Mouse (Mus musculus) small intestine, adult 2 months (tissue): ENCODE data around the gene Coa3. TPM values are rescaled to one million over a fixed set of nuclear protein-coding genes. Genes with fewer than 3 reads are reported as not detected.
A peak's percentile ranks its signal among the peaks of the same experiment; 100 is the strongest.

Source experiments
- H3K27ac ChIP-seq: fragments of 200-500 bp; 2 replicates; pipeline ENCODE4 v1.5.1; 2012; ENCODE audit warnings: low read depth, low read length, control low read depth, inconsistent platforms; ENCODE audit not compliant: insufficient read depth
- H3K27me3 ChIP-seq: fragments of 200-500 bp; 2 replicates; pipeline ENCODE4 v1.6.1; 2012; ENCODE audit warnings: mild to moderate bottlenecking, moderate library complexity, low read length, inconsistent platforms; ENCODE audit not compliant: control insufficient read depth, insufficient read depth
- H3K36me3 ChIP-seq: fragments of 200-500 bp; 2 replicates; pipeline ENCODE4 v1.6.1; 2012; ENCODE audit warnings: mild to moderate bottlenecking, low read length, control low read depth, inconsistent platforms; ENCODE audit not compliant: control insufficient read depth, insufficient read depth
- H3K4me1 ChIP-seq: fragments of 200-500 bp; 2 replicates; pipeline ENCODE4 v1.6.1; 2012; ENCODE audit warnings: low read length, inconsistent platforms, mixed read lengths; ENCODE audit not compliant: control insufficient read depth, insufficient read depth, insufficient read length
- H3K4me3 ChIP-seq: fragments of 200-500 bp; 2 replicates; pipeline ENCODE4 v1.5.1; 2012; ENCODE audit warnings: low read depth, mild to moderate bottlenecking, control low read depth, inconsistent platforms, low read length, moderate library complexity
- CTCF ChIP-seq: fragments of 200-500 bp; IDR thresholded peaks from 2 replicates; pipeline ENCODE4 v1.5.1; 2012; ENCODE audit warnings: low read depth, mild to moderate bottlenecking, control low read depth, inconsistent platforms, low read length, moderate library complexity, mixed read lengths; ENCODE audit not compliant: insufficient replicate concordance, insufficient read length; ENCODE audit errors: extremely low read depth
- POLR2A ChIP-seq: fragments of 200-500 bp; IDR thresholded peaks from 2 replicates; pipeline ENCODE4 v1.6.1; 2012; ENCODE audit warnings: low read depth, mild to moderate bottlenecking, control low read depth, inconsistent platforms, low read length, moderate library complexity
- WGBS: fragments of 180-500 bp; shearing (Covaris S2); methylation state at CpG from one replicate; pipeline ENCODE4 v1.1.7; 2018; 5-methylcytosine and 5-hydroxymethylcytosine counted together
- polyA plus RNA-seq: library from polyadenylated mRNA; depleted of rRNA; stranded (reverse); fragments of >200 nt; gene quantifications from 2 replicates; pipeline ENCODE4 v1.2.3, GENCODE M21; 2012

Gene Coa3
- polyA plus RNA-seq, 1 experiment, result 479 TPM

DNA sequence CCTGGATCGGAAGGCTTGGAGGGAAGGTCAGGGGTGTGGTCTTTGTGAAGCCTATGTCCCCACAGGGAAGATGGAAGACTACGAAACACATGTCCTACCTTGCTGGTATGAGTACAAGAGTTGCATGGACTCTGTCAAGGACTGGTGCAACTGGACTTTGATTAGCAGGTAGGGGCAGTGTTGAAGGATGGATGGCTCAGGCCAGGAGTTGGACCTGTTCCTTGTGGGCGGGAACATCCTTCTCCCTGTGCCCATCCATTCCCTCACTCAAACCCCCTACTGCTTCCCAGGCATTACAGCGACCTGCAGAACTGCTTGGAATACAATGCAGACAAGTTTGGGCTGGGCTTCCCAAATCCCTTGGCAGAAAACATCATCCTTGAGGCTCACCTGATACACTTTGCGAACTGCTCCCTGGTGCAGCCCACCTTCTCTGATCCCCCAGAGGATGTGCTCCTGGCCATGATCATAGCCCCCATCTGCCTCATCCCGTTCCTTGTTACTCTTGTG lies 31.3 kb downstream of the Coa3 start:
- 86% methylated on average over 6 of the region's 6 CpGs for WGBS
- H3K36me3 ChIP-seq, result no peaks in the 10 kb centered on the region
- H3K4me3 ChIP-seq, result 0 out of 2 replicates have a peak overlapping the region, but pooled peaks have one; percentile 10
- TF ChIP-seq POLR2A (no peak), CTCF (no peak)
- H3K4me1 ChIP-seq, result peaks cover 13% of the 10 kb centered on the region
- peaks cover 11% of the 10 kb centered on the region; the same call in 1 of the 2 replicates for H3K27me3 ChIP-seq
- no peak overlapping the region for H3K27ac ChIP-seq

DNA sequence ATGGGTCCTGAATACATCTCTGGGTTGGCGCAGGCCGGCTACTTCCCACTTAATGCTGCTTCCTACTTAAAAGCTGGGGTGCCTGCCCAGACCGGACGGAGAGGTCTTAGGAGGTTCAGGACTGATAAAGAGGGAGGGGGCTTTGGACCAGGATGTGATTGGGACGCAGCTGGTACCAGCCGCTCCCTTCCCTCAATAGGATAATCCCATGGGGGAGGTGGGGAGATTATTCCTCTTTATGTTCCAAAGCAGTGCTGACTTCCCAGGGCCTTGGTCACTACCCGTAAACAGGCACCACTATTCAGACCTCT lies 32.3 kb downstream of the Coa3 start:
- Histone ChIP-seq H3K4me1 (peaks cover 13% of the 10 kb centered on the region), H3K4me3 (peak overlapping the region; percentile 71), H3K36me3 (no peaks in the 10 kb centered on the region), H3K27ac (peak overlapping the region; percentile 62), H3K27me3 (peaks cover 11% of the 10 kb centered on the region; the same call in 1 of the 2 replicates)
- TF ChIP-seq CTCF (no peak), POLR2A (no peak)
- 43% methylated on average over 7 of the region's 7 CpGs for WGBS

DNA sequence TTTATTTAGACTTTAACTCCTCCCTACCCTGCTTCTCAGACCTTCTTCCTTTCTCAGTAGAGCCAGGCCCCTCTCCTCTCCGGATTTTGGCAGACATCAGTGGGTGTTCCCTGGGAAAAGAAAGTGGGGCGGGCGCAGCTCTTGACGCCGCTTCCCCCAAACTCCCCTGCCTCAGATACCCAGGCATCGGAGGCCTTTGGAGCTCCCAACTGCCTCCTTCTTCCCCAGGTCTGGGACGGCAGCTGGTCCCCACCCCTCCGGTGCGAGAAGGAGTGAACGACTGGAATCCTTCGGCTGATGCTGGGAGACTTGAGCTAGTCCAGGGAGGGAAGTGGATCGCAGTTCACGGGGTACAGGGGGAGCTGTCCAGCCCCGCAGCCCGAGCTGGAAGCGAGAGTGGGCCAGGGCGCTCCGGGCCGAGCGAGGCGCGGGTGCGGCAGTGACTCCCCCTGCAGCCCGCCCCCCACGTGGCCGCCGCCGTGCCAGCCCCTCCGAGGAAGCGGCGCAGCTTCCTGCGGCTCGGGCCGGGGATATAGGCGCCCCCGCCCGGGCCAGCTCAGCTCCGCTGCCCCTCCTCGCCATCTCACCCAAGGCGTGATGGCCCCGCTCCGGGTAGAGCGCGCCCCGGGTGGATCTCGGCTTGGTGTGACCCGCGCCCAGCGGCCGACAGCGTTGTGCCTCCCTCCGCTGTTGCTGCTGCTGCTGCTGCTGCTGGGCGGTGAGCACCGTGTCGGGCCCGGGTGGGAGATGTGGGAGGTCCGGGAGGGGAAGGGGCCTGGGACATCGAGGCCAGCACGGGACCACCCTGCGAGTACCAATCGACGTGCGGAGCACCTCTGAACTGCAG lies 32.8 kb downstream of the Coa3 start, which contains the start of gene Ramp2:
Ramp2 (plus strand) TSS at position 174 of the 847 bp plus-strand sequence.
- H3K27ac ChIP-seq, result peak within 1 kb of the TSS; percentile 62
- peaks cover 12% of the 10 kb centered on the region; the same call in 1 of the 2 replicates for H3K27me3 ChIP-seq
- H3K36me3 ChIP-seq, result no peaks in the 10 kb centered on the region
- H3K4me3 ChIP-seq, result peak within 1 kb of the TSS; percentile 71
- H3K4me1 ChIP-seq, result peaks cover 13% of the 10 kb centered on the region
- 3% methylated on average over 63 of the region's 63 CpGs for WGBS
- no peak for TF ChIP-seq CTCF

DNA sequence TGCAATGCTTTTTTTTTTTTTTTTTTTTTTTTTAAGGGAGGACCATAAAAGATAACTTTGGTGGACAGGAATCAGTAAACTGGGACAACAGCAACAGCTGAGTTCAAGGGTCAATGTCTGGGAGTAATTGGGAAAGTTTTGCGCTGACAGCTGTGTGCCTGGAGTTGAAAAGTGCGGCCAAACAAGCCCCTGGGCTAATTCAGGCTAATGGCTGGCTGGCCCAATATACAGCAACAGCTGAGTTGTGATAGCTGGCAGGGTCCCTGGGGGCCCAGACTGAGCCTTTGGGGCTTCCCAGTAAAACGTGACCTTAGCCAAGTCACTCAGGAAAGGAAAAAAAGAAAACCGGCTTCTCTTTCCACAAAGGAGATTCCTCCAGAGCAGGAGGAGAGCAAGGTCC lies 33.8 kb downstream of the Coa3 start:
- no peak overlapping the region for H3K4me3 ChIP-seq

DNA sequence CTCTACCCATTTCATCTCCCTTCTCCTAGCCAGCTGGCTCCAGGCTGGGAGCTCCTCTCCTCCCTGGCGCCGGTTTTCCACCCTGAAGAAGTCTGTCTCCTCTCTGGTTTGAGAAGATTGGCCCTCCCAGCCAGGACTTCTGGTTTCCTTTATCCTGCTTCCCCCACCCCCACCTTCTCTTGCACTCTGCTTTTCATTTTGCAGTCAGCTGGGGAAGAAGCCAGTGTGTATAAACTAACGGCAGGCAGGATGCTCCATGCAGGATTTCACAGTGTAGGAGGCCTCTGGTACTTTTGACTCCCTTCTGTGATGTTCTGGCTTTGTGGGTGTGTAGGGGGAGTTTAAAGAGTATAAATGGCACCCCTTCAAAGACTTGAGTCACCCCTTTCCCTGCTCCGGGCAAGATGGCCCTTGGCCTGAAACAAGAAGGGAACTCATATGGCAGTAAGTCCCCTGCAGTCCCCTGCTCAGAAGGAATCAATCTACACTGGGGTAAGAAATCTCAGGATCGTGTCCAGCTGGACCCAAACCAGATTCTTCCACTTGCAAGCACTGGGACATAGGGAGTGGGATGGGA lies 40.8 kb downstream of the Coa3 start:
- H3K36me3 ChIP-seq, result no peaks in the 10 kb centered on the region
- H3K4me3 ChIP-seq, result no peak overlapping the region
- 0 out of 2 replicates have a peak, but pooled peaks cover 2% of the 10 kb centered on the region for H3K27me3 ChIP-seq
- H3K27ac ChIP-seq, result no peak overlapping the region
- 60% methylated on average over 5 of the region's 5 CpGs for WGBS
- TF ChIP-seq POLR2A, result no peak
- no peaks in the 10 kb centered on the region for H3K4me1 ChIP-seq

More for the DNA sequence above, 33.8 kb downstream of the Coa3 start:
- H3K27me3 ChIP-seq, result peaks cover 13% of the 10 kb centered on the region; the same call in 1 of the 2 replicates
- H3K4me1 ChIP-seq, result peaks cover 13% of the 10 kb centered on the region
- WGBS, result 28% methylated on average over 4 of the region's 4 CpGs
- no peaks in the 10 kb centered on the region for H3K36me3 ChIP-seq
- peak overlapping the region; percentile 60; the same call in 1 of the 2 replicates for H3K27ac ChIP-seq
- TF ChIP-seq CTCF, result no peak
- no peak for TF ChIP-seq POLR2A

DNA sequence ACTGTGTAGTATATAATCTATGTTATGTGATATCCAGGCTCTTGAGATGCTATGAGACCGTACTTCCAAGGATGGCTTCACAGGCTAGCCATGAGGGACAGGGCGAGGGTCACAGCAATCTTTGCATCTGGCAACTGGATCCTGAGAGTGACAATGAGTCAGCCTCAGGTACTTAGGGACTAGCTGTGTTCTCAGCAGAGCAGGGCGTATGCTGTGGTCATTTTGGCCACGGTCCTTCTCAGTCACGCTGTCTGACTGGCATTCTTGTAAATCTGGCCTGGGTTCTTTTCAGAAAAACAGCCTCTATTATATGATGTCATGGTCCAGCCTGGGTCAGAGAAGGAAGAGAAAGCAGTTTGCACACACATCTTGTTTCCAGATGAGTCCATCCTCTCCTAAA lies 42.1 kb downstream of the Coa3 start:
- H3K36me3 ChIP-seq, result no peaks in the 10 kb centered on the region
- WGBS, result 93% methylated on average over 5 of the region's 5 CpGs
- TF ChIP-seq POLR2A (no peak), CTCF (no peak)
- H3K4me1 ChIP-seq, result no peaks in the 10 kb centered on the region
- no peak overlapping the region for H3K27ac ChIP-seq
- H3K4me3 ChIP-seq, result no peak overlapping the region
- H3K27me3 ChIP-seq, result 0 out of 2 replicates have a peak, but pooled peaks cover 2% of the 10 kb centered on the region

DNA sequence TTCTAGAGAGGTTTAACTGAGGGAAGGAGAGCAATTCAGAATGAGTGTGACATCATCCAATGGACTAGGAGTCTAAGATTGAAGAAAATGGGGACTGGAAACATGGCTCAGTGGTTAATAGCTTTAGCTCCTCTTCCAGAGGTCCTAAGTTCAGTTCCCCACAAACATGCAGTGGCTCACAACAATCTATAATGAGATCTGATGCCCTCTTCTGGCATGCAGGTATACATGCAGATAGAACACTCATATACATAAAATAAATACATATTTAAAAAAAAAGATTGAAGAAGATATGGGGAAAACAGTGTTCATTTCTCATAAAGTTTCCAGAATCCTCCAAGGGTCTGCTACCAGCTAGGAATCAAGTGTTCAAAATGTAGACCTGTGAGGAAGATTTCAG lies 43.5 kb downstream of the Coa3 start:
- H3K27ac ChIP-seq, result no peak overlapping the region
- H3K27me3 ChIP-seq, result no peaks in the 10 kb centered on the region
- no peak for TF ChIP-seq POLR2A
- TF ChIP-seq CTCF, result no peak
- H3K4me3 ChIP-seq, result no peak overlapping the region
- no peaks in the 10 kb centered on the region for H3K36me3 ChIP-seq
- peaks cover 8% of the 10 kb centered on the region for H3K4me1 ChIP-seq
